Mouse (Mus musculus) liver, adult 2 months (tissue): ENCODE data around the gene Fbxl13. TPM values are rescaled to one million over a fixed set of nuclear protein-coding genes. Genes with fewer than 3 reads are reported as not detected.

ENCODE experiments used
- DNase-seq: peaks from one replicate; pipeline ENCODE4 v3.0.0-alpha.2; 2011; ENCODE audit warnings: low read depth, low spot score; ENCODE audit errors: extremely low read depth
- H3K27ac ChIP-seq: fragments of 200-500 bp; replicated peaks from 2 replicates; pipeline ENCODE4 v1.5.1; 2012; ENCODE audit warnings: low read depth, mild to moderate bottlenecking, control low read depth, inconsistent platforms, low read length; ENCODE audit not compliant: insufficient read depth
- H3K27me3 ChIP-seq: fragments of 200-500 bp; 2 replicates; pipeline ENCODE4 v1.6.1; 2012; ENCODE audit warnings: mild to moderate bottlenecking, moderate library complexity, low read length, inconsistent platforms; ENCODE audit not compliant: control insufficient read depth, insufficient read depth
- H3K36me3 ChIP-seq: fragments of 200-500 bp; 2 replicates; pipeline ENCODE4 v1.6.1; 2012; ENCODE audit warnings: low read length, inconsistent platforms; ENCODE audit not compliant: control insufficient read depth, insufficient read depth
- H3K4me1 ChIP-seq: fragments of 200-500 bp; 2 replicates; pipeline ENCODE4 v1.6.1; 2011; ENCODE audit warnings: low read length; ENCODE audit not compliant: control insufficient read depth, insufficient read depth
- H3K4me3 ChIP-seq: fragments of 200-500 bp; 2 replicates; pipeline ENCODE4 v1.5.1; 2011; ENCODE audit warnings: low read depth, mild to moderate bottlenecking, control low read depth, low read length, moderate library complexity; ENCODE audit not compliant: insufficient read depth
- H3K79me2 ChIP-seq: fragments of 200-500 bp; 2 replicates; pipeline ENCODE4 v1.6.1; 2012; ENCODE audit warnings: inconsistent platforms, mild to moderate bottlenecking, low read length, moderate library complexity; ENCODE audit not compliant: control insufficient read depth, insufficient read depth
- H3K9ac ChIP-seq: fragments of 200-500 bp; 2 replicates; pipeline ENCODE4 v1.6.1; 2012; ENCODE audit warnings: low read depth, mild to moderate bottlenecking, control low read depth, inconsistent platforms, low read length
- CTCF ChIP-seq: fragments of 200-500 bp; IDR thresholded peaks from 2 replicates; pipeline ENCODE4 v1.5.1; 2011; ENCODE audit warnings: low read depth, low read length, control low read depth
- POLR2A ChIP-seq: fragments of 200-500 bp; IDR thresholded peaks from 2 replicates; pipeline ENCODE4 v1.6.1; 2011; ENCODE audit warnings: low read length, control low read depth; ENCODE audit not compliant: insufficient read depth; ENCODE audit errors: extremely low read depth
- WGBS: fragments of 180-500 bp; shearing (Covaris S2); methylation state at CpG from one replicate; pipeline ENCODE4 v1.1.7; 2018; 5-methylcytosine and 5-hydroxymethylcytosine counted together
- polyA plus RNA-seq: library from polyadenylated mRNA; depleted of rRNA; stranded (reverse); fragments of >200 nt; gene quantifications from 2 replicates; pipeline ENCODE4 v1.2.3, GENCODE M21; 2012
- total RNA-seq: library from RNA; depleted of rRNA; stranded (reverse); fragments of >200 nt; gene quantifications from 2 replicates; pipeline ENCODE4 v1.2.3, GENCODE M21; 2014

Gene Fbxl13
- total and polyA plus RNA-seq, 2 experiments, result under 0.01 TPM; not detected in 1

GRCm38 (mm10) chr5:21544821-21545220, 100.6 kb downstream of the Fbxl13 start:
- Histone ChIP-seq H3K27me3 (no peaks in the 10 kb centered on the region), H3K4me1 (no peaks in the 10 kb centered on the region), H3K79me2 (no peaks in the 10 kb centered on the region), H3K9ac (no peak overlapping the region), H3K4me3 (no peak overlapping the region), H3K36me3 (no peaks in the 10 kb centered on the region), H3K27ac (no peak overlapping the region)
- DNase-seq, result no peak
- WGBS, result 82% methylated on average over 3 of the region's 3 CpGs
- TF ChIP-seq POLR2A, result no peak
- no peak for TF ChIP-seq CTCF

DNA sequence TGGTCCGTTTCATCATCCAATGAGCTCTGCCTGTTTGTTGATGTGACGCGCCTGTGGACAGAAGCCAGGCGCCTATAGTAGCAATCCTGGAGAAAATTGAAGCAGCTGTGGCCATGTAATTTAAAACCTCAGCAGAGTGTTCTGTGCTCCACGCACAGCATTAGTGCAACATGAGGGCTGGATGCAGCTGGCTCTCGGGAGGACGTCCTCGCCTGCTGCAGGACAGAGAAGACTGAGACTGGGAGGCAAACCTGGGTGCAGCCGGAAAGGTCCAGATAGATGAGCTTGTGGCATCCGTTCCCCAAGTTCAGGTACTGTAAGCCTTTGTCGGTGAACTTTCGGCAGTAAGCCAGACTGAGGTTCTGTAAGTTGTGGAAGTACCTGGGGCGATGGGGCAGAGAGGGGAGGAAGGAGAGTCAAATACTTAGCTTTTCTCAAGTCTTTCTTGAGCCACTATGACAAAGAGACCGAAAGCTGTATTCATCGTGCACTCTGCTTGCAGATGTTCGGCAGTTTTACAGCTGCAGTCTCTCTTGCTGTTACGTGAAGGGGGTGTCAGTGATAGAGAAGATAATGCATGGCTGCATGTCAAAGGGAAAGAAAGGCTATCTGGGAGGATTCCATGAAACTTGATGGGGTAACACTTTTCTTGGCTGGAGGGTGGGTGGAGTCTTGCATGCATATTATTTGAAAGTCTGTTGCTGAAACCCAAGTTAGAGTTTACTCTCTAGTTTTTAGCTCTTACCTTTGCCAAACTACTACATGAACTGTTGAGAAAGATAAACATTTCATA, 101.8 kb downstream of the Fbxl13 start, which contains the start of gene Lrrc17:
Gene Lrrc17, plus strand, starts transcription at position 151 of the 793 bp plus-strand sequence.
- no peaks in the 10 kb centered on the region for H3K27me3 ChIP-seq
- no peak within 1 kb of the TSS for H3K9ac ChIP-seq
- H3K4me3 ChIP-seq, result no peak within 1 kb of the TSS
- H3K79me2 ChIP-seq, result no peaks in the 10 kb centered on the region
- DNase-seq, result no peak
- no peak for TF ChIP-seq CTCF
- TF ChIP-seq POLR2A, result no peak
- no peak within 1 kb of the TSS for H3K27ac ChIP-seq
- no peaks in the 10 kb centered on the region for H3K4me1 ChIP-seq
- no peaks in the 10 kb centered on the region for H3K36me3 ChIP-seq
- WGBS, result 68% methylated on average over 17 of the region's 17 CpGs

- no peak for TF ChIP-seq POLR2A
- no peak for TF ChIP-seq CTCF
- H3K4me1 ChIP-seq, result no peaks in the 10 kb centered on the region
Observed at GRCm38 (mm10) chr5:21542226-21542625, 103.2 kb downstream of the Fbxl13 start.

DNA sequence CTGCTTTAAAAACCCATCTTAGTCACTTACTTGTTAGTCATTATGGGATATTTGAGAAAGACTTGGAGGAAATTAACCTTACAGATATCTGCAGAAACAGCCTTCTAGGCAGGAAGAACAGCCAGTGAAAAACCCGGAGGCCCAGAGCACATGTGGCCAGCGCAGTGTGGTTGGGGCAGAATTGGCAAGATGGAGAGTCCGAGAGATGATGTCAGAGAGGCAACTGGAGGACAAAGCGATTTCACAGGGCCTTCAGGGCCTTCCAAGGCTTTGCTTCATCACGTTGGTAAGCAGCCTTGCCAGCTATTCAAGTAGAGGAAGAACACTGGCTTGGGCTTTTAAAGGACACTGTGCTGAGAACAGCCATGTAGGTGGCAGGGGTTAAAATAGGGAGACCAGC, 112.5 kb downstream of the Fbxl13 start:
- DNase-seq, result no peak
- 81% methylated on average over 5 of the region's 5 CpGs for WGBS
- Histone ChIP-seq H3K27ac (no peak overlapping the region), H3K79me2 (no peaks in the 10 kb centered on the region), H3K27me3 (no peaks in the 10 kb centered on the region), H3K4me1 (no peaks in the 10 kb centered on the region), H3K4me3 (no peak overlapping the region), H3K9ac (no peak overlapping the region), H3K36me3 (no peaks in the 10 kb centered on the region)
- TF ChIP-seq CTCF (no peak), POLR2A (no peak)

More at GRCm38 (mm10) chr5:21542226-21542625, 103.2 kb downstream of the Fbxl13 start:
- Histone ChIP-seq H3K9ac (no peak overlapping the region), H3K27ac (no peak overlapping the region), H3K4me3 (no peak overlapping the region), H3K79me2 (no peaks in the 10 kb centered on the region), H3K36me3 (no peaks in the 10 kb centered on the region), H3K27me3 (no peaks in the 10 kb centered on the region)
- WGBS, result 87% methylated on average over 4 of the region's 4 CpGs
- DNase-seq, result no peak

DNA sequence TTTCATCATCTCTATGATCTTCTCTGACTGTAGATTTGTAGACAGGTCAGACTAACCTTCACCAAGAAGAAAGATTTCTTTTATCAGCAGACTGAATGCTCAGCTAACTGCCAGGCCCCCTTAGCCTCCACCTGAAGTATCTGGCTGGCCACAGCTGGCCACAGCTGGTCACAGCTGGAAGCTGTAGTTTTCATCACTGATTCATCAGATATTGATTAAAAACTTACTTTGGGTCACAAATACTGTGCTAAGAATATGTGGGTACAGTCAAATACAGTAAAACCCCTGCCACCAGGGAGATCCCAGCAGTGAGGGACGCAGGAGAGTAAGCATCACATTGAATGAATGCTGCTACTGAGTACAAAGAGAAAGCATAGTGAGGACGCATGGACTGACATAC, 113.3 kb downstream of the Fbxl13 start:
- no peak overlapping the region for H3K4me3 ChIP-seq
- TF ChIP-seq POLR2A (no peak), CTCF (no peak)
- no peaks in the 10 kb centered on the region for H3K36me3 ChIP-seq
- no peak overlapping the region for H3K27ac ChIP-seq
- no peaks in the 10 kb centered on the region for H3K27me3 ChIP-seq
- no peaks in the 10 kb centered on the region for H3K4me1 ChIP-seq
- H3K79me2 ChIP-seq, result no peaks in the 10 kb centered on the region
- WGBS, result 92% methylated on average over 2 of the region's 2 CpGs
- no peak for DNase-seq
- no peak overlapping the region for H3K9ac ChIP-seq

GRCm38 (mm10) chr5:21529110-21529720, 116.2 kb downstream of the Fbxl13 start:
- TF ChIP-seq CTCF, result no peak
- no peak for TF ChIP-seq POLR2A
- no peaks in the 10 kb centered on the region for H3K27me3 ChIP-seq
- no peaks in the 10 kb centered on the region for H3K36me3 ChIP-seq
- no peak overlapping the region for H3K9ac ChIP-seq
- no peaks in the 10 kb centered on the region for H3K79me2 ChIP-seq
- H3K4me3 ChIP-seq, result no peak overlapping the region
- no peaks in the 10 kb centered on the region for H3K4me1 ChIP-seq
- no peak for DNase-seq
- 84% methylated on average over 8 of the region's 8 CpGs for WGBS
- no peak overlapping the region for H3K27ac ChIP-seq
